Mouse (Mus musculus) CH12.LX (cell line): ENCODE measurements around the gene Exosc8. TPM values are rescaled to one million over a fixed set of nuclear protein-coding genes. Genes with fewer than 3 reads are reported as not detected.

ENCODE experiments used
- DNase-seq: peaks from one replicate; pipeline ENCODE4 v3.0.0-alpha.2; 2013; ENCODE audit errors: extremely low read depth
- H3K27ac ChIP-seq: 2 replicates; pipeline ENCODE4 v1.5.1; 2012; ENCODE audit warnings: low read depth, mild to moderate bottlenecking, control low read depth, moderate library complexity; ENCODE audit not compliant: insufficient read depth
- H3K27me3 ChIP-seq: replicated peaks from 2 replicates; pipeline ENCODE3; 2012; ENCODE audit warnings: inconsistent platforms
- H3K36me3 ChIP-seq, 2 experiments: replicated peaks in 1 of 2; 2 replicates each; pipeline versions ENCODE3 to v1.6.1; 2012; ENCODE audit warnings: inconsistent platforms in 1 of 2, low read length in 1 of 2, mild to moderate bottlenecking in 1 of 2, mixed read lengths in 1 of 2, moderate library complexity in 1 of 2; ENCODE audit not compliant: control insufficient read depth in 1 of 2, insufficient read depth in 1 of 2
- H3K4me1 ChIP-seq, 2 experiments: 2 replicates each; pipeline ENCODE4 v1.6.1; 2012; ENCODE audit warnings: inconsistent platforms in 1 of 2, moderate library complexity in 1 of 2; ENCODE audit not compliant: insufficient read depth in 2 of 2, control insufficient read depth in 1 of 2
- H3K4me2 ChIP-seq: 2 replicates; pipeline ENCODE4 v1.6.1; 2012; ENCODE audit warnings: low read depth, mild to moderate bottlenecking, control low read depth; ENCODE audit not compliant: poor library complexity, insufficient read depth, severe bottlenecking
- H3K4me3 ChIP-seq, 3 experiments: fragments of 150-350 bp in 1 of 3; sonication (generic) in 1 of 3; replicated peaks in 1 of 3; 2 replicates each; pipeline versions ENCODE3 to v1.5.1; 2011 to 2012; ENCODE audit warnings: low read depth in 2 of 3, low read length in 2 of 3, mild to moderate bottlenecking in 2 of 3, moderate library complexity in 2 of 3, control low read depth in 1 of 3, improper control_type of control experiment in 1 of 3, inconsistent platforms in 1 of 3, mixed read lengths in 1 of 3; ENCODE audit not compliant: poor library complexity in 1 of 3
- H3K79me2 ChIP-seq: replicated peaks from 2 replicates; pipeline ENCODE4 v1.6.1; 2012; ENCODE audit warnings: mild to moderate bottlenecking, moderate library complexity; ENCODE audit not compliant: control insufficient read depth, poor library complexity, insufficient read depth, severe bottlenecking; ENCODE audit errors: extremely low read depth
- H3K9ac ChIP-seq: 2 replicates; pipeline ENCODE4 v1.6.1; 2012; ENCODE audit warnings: low read depth, mild to moderate bottlenecking, control low read depth, moderate library complexity; ENCODE audit not compliant: insufficient read depth
- H3K9me3 ChIP-seq: replicated peaks from 2 replicates; pipeline ENCODE3; 2012; ENCODE audit warnings: low read length, inconsistent platforms, mixed read lengths
- BHLHE40 ChIP-seq: IDR thresholded peaks from 2 replicates; pipeline ENCODE4 v1.6.1; 2011; ENCODE audit warnings: mild to moderate bottlenecking, low read depth, low read length, improper control_type of control experiment
- CHD1 ChIP-seq: IDR thresholded peaks from 2 replicates; pipeline ENCODE4 v1.6.1; 2012; ENCODE audit warnings: low read depth, low read length, improper control_type of control experiment, inconsistent platforms
- CTCF ChIP-seq, 2 experiments: IDR thresholded peaks in 1 of 2; conservative IDR thresholded peaks in 1 of 2; 2 replicates each; pipeline ENCODE4 v1.5.1; 2011 to 2012; ENCODE audit warnings: low read depth in 2 of 2, low read length in 2 of 2, improper control_type of control experiment in 1 of 2, inconsistent platforms in 1 of 2, mild to moderate bottlenecking in 1 of 2, moderate library complexity in 1 of 2
- ELF1 ChIP-seq: IDR thresholded peaks from 2 replicates; pipeline ENCODE4 v1.6.1; 2014; ENCODE audit warnings: low read depth, mild to moderate bottlenecking, inconsistent platforms, low read length, improper control_type of control experiment
- GABPA ChIP-seq: IDR thresholded peaks from 2 replicates; pipeline ENCODE4 v1.6.1; 2012; ENCODE audit warnings: low read depth, low read length, improper control_type of control experiment, inconsistent platforms; ENCODE audit not compliant: insufficient replicate concordance
- HCFC1 ChIP-seq: IDR thresholded peaks from 2 replicates; pipeline ENCODE4 v1.6.1; 2012; ENCODE audit warnings: low read depth, mild to moderate bottlenecking, inconsistent platforms, low read length, improper control_type of control experiment
- MYC ChIP-seq: IDR thresholded peaks from 2 replicates; pipeline ENCODE4 v1.6.1; 2011; ENCODE audit warnings: low read depth, mild to moderate bottlenecking, improper control_type of control experiment, low read length
- PAX5 ChIP-seq: IDR thresholded peaks from 2 replicates; pipeline ENCODE4 v1.6.1; 2012; ENCODE audit warnings: low read length, inconsistent platforms, mixed read lengths
- RCOR1 ChIP-seq: conservative IDR thresholded peaks from 2 replicates; pipeline ENCODE4 v1.6.1; 2012; ENCODE audit warnings: low read depth, mild to moderate bottlenecking, inconsistent platforms, low read length, improper control_type of control experiment
- SIN3A ChIP-seq: IDR thresholded peaks from 2 replicates; pipeline ENCODE4 v1.6.1; 2012; ENCODE audit warnings: low read length, improper control_type of control experiment, inconsistent platforms
- SMC3 ChIP-seq: IDR thresholded peaks from 2 replicates; pipeline ENCODE4 v1.6.1; 2011; ENCODE audit warnings: low read depth, low read length, improper control_type of control experiment
- TBP ChIP-seq: conservative IDR thresholded peaks from 2 replicates; pipeline ENCODE4 v1.6.1; 2011; ENCODE audit warnings: low read depth, low read length, improper control_type of control experiment
- USF1 ChIP-seq: IDR thresholded peaks from 2 replicates; pipeline ENCODE4 v1.6.1; 2014; ENCODE audit warnings: low read depth, mild to moderate bottlenecking, inconsistent platforms, low read length, improper control_type of control experiment
- ZC3H11A ChIP-seq: IDR thresholded peaks from 2 replicates; pipeline ENCODE4 v1.6.1; 2012; ENCODE audit warnings: low read depth, mild to moderate bottlenecking, inconsistent platforms, low read length, improper control_type of control experiment
- ZNF384 ChIP-seq: IDR thresholded peaks from 2 replicates; pipeline ENCODE4 v1.6.1; 2012; ENCODE audit warnings: low read depth, low read length, improper control_type of control experiment, inconsistent platforms
- dilution Hi-C: fragments of 300-500 bp; cut with MboI; formaldehyde crosslinking; loops from 2 replicates; pipeline ENCODE4 v1.14.3; 2020; ENCODE audit warnings: low sequenced_read_pairs; ENCODE audit not compliant: extremely low pct_unique_long_range_greater_than_20kb, extremely low pct_ligation_motif_present
- in situ Hi-C: fragments of 300-500 bp; cut with MboI; formaldehyde crosslinking; loops from 3 replicates; pipeline ENCODE4 v1.14.3; 2019; ENCODE audit warnings: low sequenced_read_pairs, low pct_ligation_motif_present, low pct_unique_long_range_greater_than_20kb, mixed read lengths
- polyA plus RNA-seq: library from polyadenylated mRNA; unstranded; fragments of >175 nt; gene quantifications from 2 replicates; pipeline ENCODE4 v1.2.1, GENCODE M21; 2012; ENCODE audit warnings: low read depth; ENCODE audit not compliant: insufficient read length
- total RNA-seq, 2 experiments: library from RNA; depleted of rRNA; stranded (reverse); fragments of 300-350 nt in 1 of 2; fragments of >200 nt in 1 of 2; gene quantifications; 2 replicates each; pipeline ENCODE4 v1.2.3; 2012 to 2014

Gene Exosc8
- total and polyA plus RNA-seq, 3 experiments: 102 to 238 (median 124) TPM

DNA sequence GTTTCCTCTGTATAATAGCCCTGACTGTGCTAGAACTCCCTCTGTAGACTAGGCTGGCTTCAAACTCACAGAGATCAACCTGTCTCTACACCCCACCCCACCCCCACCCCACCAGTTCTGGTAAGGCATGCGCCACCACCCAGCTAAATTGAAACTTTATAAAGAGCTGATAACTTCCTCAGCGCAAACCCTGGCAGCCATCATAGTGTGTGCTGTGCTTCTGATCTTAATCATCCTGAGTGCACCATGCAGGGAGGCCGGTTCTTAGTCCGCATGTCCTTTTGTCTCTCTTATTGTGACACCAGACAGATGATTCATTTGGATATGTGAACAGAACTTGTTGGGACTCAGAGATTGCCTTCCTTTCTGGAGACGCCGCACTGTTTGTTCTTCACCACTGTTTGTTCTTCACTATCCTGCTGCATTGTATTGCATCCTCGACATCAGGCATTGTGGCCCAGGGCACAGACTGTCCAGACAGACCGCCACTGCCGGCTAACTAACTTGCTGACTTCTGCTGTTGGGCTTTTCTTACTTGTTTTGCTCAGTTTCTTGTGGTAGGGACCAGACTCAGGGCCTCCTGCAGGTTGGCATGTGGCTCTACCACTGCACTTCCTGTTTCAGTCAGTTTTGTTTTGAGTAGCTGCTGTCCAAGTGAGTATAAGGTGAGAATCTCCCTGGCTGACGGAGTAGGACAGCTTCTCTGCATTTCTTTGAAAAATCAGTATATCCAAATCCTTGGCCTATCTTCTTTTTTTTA is 11.3 kb downstream of the Exosc8 start (continued):
- TF ChIP-seq MYC: peak; percentile 92
- peak; percentile 78 for TF ChIP-seq SIN3A
- TF ChIP-seq USF1: no peak
- no peak for TF ChIP-seq ZNF384

DNA sequence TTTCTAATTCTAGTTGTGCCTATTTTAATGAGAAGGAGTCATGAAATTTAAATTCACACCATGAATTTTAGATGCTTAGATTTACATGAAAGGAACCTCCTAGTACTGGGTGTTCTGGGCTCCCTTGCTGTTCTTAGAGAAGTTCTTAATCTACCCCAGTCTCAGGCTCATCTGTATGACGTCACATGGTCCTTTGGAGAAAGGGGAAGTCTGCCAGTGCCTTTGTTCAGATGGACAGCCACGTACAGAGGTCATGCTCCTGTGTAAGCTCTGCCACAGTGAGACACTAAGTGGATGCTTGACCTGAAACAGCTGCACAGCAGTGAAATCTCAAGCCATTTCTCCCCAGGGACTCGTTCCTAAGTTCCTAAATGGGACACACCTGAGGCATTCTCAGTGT is 16.2 kb downstream of the Exosc8 start:
- Histone ChIP-seq H3K4me1 (peaks cover 6 to 53% of the 10 kb centered on the region in 2 experiments; a peak in 3 of 4 replicates), H3K9me3 (no peaks in the 10 kb centered on the region), H3K4me3 (no peak overlapping the region), H3K27me3 (no peaks in the 10 kb centered on the region), H3K79me2 (peaks cover 12% of the 10 kb centered on the region), H3K4me2 (no peak overlapping the region), H3K36me3 (peaks cover 59 to 86% of the 10 kb centered on the region in 2 experiments), H3K9ac (no peak overlapping the region), H3K27ac (no peak overlapping the region)
- DNase-seq: no peak
- in situ Hi-C loops: no loop called here
- TF ChIP-seq ZC3H11A (no peak), CTCF (conservative IDR thresholded peaks at IDR 0.05 in 1 of 2, IDR thresholded peaks at IDR 0.05 in 1 of 2; ENCODE audit: low read depth in 2 of 2, low read length in 2 of 2) (no peak), BHLHE40 (no peak), SIN3A (no peak), HCFC1 (no peak), ELF1 (0 out of 2 replicates have a peak, but pooled peaks have one; percentile 12)
- dilution Hi-C loops: no loop called here

DNA sequence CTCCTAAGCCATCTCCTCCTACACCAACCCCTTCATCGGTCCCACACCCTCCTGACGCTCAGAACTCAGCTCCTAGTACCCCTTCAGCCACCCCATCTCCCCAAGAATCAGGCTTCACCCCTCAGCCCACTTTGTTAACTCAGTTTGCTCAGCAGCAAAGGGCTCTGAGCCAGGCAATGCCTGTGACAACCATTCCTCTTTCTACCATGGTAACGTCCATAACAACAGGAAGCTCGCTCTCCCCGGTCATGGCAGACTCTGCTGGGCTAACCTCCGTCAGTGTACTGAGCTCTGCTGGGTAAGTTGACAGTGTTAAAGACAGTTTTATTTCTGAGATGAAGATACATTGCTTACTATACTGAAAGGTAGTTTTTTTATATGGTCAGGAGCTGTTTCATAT is 17.8 kb downstream of the Exosc8 start:
- DNase-seq: no peak
- in situ Hi-C loops: no loop called here
- H3K4me3 ChIP-seq: no peak overlapping the region

More for the DNA sequence above, 17.8 kb downstream of the Exosc8 start:
- peaks cover 4% of the 10 kb centered on the region for H3K79me2 ChIP-seq
- no peaks in the 10 kb centered on the region for H3K27me3 ChIP-seq
- peaks cover 0 to 37% of the 10 kb centered on the region in 2 experiments; a peak in 2 of 4 replicates for H3K4me1 ChIP-seq
- H3K27ac ChIP-seq: no peak overlapping the region
- dilution Hi-C loops: no loop called here
- no peaks in the 10 kb centered on the region for H3K9me3 ChIP-seq
- no peak overlapping the region for H3K9ac ChIP-seq
- peaks cover 56 to 86% of the 10 kb centered on the region in 2 experiments for H3K36me3 ChIP-seq
- TF ChIP-seq ELF1 (no peak), CHD1 (no peak), RCOR1 (no peak), HCFC1 (no peak), CTCF (conservative IDR thresholded peaks at IDR 0.05 in 1 of 2, IDR thresholded peaks at IDR 0.05 in 1 of 2; ENCODE audit: low read depth in 2 of 2, low read length in 2 of 2) (no peak), GABPA (no peak), PAX5 (no peak), SMC3 (no peak), TBP (no peak)
- H3K4me2 ChIP-seq: no peak overlapping the region
